Mouse (Mus musculus) stomach, postnatal 0 days (tissue): ENCODE measurements around the gene Fam227b.

Source experiments
- CTCF ChIP-seq: IDR thresholded peaks from 2 replicates; pipeline ENCODE4 v1.5.1; 2016; ENCODE audit warnings: antibody characterized with exemption, low read depth, mild to moderate bottlenecking, moderate library complexity
- EP300 ChIP-seq: optimal IDR thresholded peaks from 2 replicates; pipeline ENCODE3; 2016; ENCODE audit warnings: antibody characterized with exemption

DNA sequence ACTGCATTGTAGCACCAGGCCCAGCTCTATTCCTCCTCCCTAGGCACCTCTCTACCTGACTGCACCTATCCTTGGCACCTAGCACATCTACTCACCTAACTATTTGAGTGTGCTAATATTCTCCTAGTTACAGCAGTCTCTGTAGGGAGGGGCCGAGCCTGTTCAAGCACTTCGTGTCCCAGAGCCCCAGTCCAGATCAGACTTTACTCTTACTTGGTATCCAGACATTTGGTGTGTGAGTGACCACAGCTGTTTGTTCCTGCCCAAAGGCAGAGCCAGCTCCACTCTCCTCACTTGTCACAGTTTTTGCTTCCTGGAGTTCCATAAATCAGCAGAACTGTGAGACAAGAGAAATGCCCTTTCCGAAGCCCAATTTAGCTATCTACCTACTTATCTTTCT, 47.2 kb upstream of the Fam227b start:
- TF ChIP-seq CTCF (no peak), EP300 (no peak)
